Mouse (Mus musculus) Patski (cell line): Measurements from ENCODE around the gene Hcn2. TPM values are rescaled to one million over a fixed set of nuclear protein-coding genes. Genes with fewer than 3 reads are reported as not detected.
"Not testable (repeated sequence)": the region's sequence is repeated elsewhere in the genome, so short reads cannot be mapped to it uniquely, and the experiment has no call there.

Experiments used
- ATAC-seq: fragments of 100-300 bp; one replicate; pipeline ENCODE4 v1.8.0; 2021
- CTCF ChIA-PET: fragments of 350-600 bp; sonication (Branson Sonifier 250); formaldehyde crosslinking; loops from one replicate; lab custom pipeline; 2022; ENCODE audit warnings: inconsistent platforms; lab: Charles Lee
- POLR2A ChIA-PET: fragments of 350-600 bp; sonication (Branson Sonifier 250); formaldehyde crosslinking; loops from one replicate; lab custom pipeline; 2022; ENCODE audit warnings: antibody characterized with exemption, inconsistent platforms; lab: Charles Lee
- DNase-seq: peaks from one replicate; pipeline ENCODE4 v3.0.0-alpha.2; 2011; ENCODE audit warnings: low read depth, low spot score
- H3K27me3 ChIP-seq: fragments of 371-371 bp; one replicate; pipeline ENCODE4 v1.5.1; 2021
- CTCF ChIP-seq: fragments of 100-300 bp; IDR thresholded peaks from one replicate; pipeline ENCODE4 v1.5.1; 2021
- in situ Hi-C: fragments of 300-500 bp; cut with MboI; formaldehyde crosslinking; loops from 3 replicates; pipeline ENCODE4 v1.11.1; 2018; ENCODE audit warnings: low pct_unique_long_range_greater_than_20kb, mixed read lengths
- polyA plus RNA-seq: library from polyadenylated mRNA; unstranded; gene quantifications from one replicate; pipeline ENCODE4 v1.2.3, GENCODE M21; 2021

Hcn2 gene
- polyA plus RNA-seq, 1 experiment from 2014 or later: 15.4 TPM

GRCm38 (mm10) chr10:79754856-79755516 is 38.6 kb downstream of the Hcn2 start, which contains the start of gene Fgf22:
Gene Fgf22, plus strand, starts transcription at chr10:79755076.
- no peaks in the 10 kb centered on the region for H3K27me3 ChIP-seq
- DNase-seq (no peak), ATAC-seq (no peak)
- in situ Hi-C loops: no loop called here
- TF ChIP-seq CTCF: no peak
- POLR2A ChIA-PET: no interaction called here
- CTCF ChIA-PET: no interaction called here

GRCm38 (mm10) chr10:79755854-79756253 is 39.4 kb downstream of the Hcn2 start:
- in situ Hi-C loops: no loop called here
- ATAC-seq (no peak), DNase-seq (no peak)
- ChIA-PET POLR2A (interaction anchor here (1.0 kb wide), 1 partner anchor 11 kb away, joined by 3 read pairs; the partner anchor contains the start of gene Rnf126), CTCF (no interaction called here)
- no peak for TF ChIP-seq CTCF
- no peaks in the 10 kb centered on the region for H3K27me3 ChIP-seq

- ChIA-PET CTCF (no interaction called here), POLR2A (interaction anchor here (1.0 kb wide), 1 partner anchor 10 kb away, joined by 3 read pairs; the partner anchor contains the start of gene Rnf126)
- ATAC-seq: no peak
Measured at GRCm38 (mm10) chr10:79756660-79757059, 40.2 kb downstream of the Hcn2 start.

GRCm38 (mm10) chr10:79759675-79760074 is 43.2 kb downstream of the Hcn2 start:
- POLR2A ChIA-PET: interaction anchor here (2.2 kb wide), 1 partner anchor 11 kb away, joined by 10 read pairs; no protein-coding TSS in a partner anchor
- H3K27me3 ChIP-seq, in situ Hi-C loops, CTCF ChIA-PET, DNase-seq, ATAC-seq: not testable (repeated sequence)

More at GRCm38 (mm10) chr10:79756660-79757059, 40.2 kb downstream of the Hcn2 start:
- in situ Hi-C loops: no loop called here
- DNase-seq: no peak
- no peaks in the 10 kb centered on the region for H3K27me3 ChIP-seq
- TF ChIP-seq CTCF: no peak

GRCm38 (mm10) chr10:79760603-79761143 is 44.2 kb downstream of the Hcn2 start:
- no peak for TF ChIP-seq CTCF
- DNase-seq: no peak
- CTCF ChIA-PET: interaction anchor here (2.2 kb wide), 1 partner anchor 12 kb away, joined by 7 read pairs; no protein-coding TSS in a partner anchor
- no peaks in the 10 kb centered on the region for H3K27me3 ChIP-seq
- POLR2A ChIA-PET: interaction anchor here (0.6 kb wide), 1 partner anchor 35 kb away, joined by 5 read pairs; no protein-coding TSS in a partner anchor
- ATAC-seq: no peak
- in situ Hi-C loops: no loop called here

GRCm38 (mm10) chr10:79762875-79763274 is 46.4 kb downstream of the Hcn2 start:
- ChIA-PET CTCF (no interaction called here), POLR2A (no interaction called here)
- no peak for TF ChIP-seq CTCF
- no peaks in the 10 kb centered on the region for H3K27me3 ChIP-seq
- in situ Hi-C loops: no loop called here
- ATAC-seq (no peak), DNase-seq (no peak)

- ChIA-PET POLR2A (interaction anchor here (1.2 kb wide), 1 partner anchor 49 kb away, joined by 3 read pairs; no protein-coding TSS in a partner anchor), CTCF (interaction anchor here (0.9 kb wide), 1 partner anchor 15 kb away, joined by 3 read pairs; no protein-coding TSS in a partner anchor)
- ATAC-seq (no peak), DNase-seq (no peak)
- TF ChIP-seq CTCF: no peak
- in situ Hi-C loops: no loop called here
- no peaks in the 10 kb centered on the region for H3K27me3 ChIP-seq
Measured at GRCm38 (mm10) chr10:79764234-79764633, 47.8 kb downstream of the Hcn2 start.

- in situ Hi-C loops: no loop called here
- ATAC-seq (no peak), DNase-seq (no peak)
- no peaks in the 10 kb centered on the region for H3K27me3 ChIP-seq
- POLR2A ChIA-PET: interaction anchor here (0.6 to 1.2 kb wide), 2 partner anchors 17 to 51 kb away, joined by 3 read pairs; no protein-coding TSS in a partner anchor
- CTCF ChIA-PET: no interaction called here
- TF ChIP-seq CTCF: no peak
Measured at GRCm38 (mm10) chr10:79765228-79765745, 48.9 kb downstream of the Hcn2 start.

- in situ Hi-C loops: no loop called here
- ATAC-seq (no peak), DNase-seq (no peak)
- H3K27me3 ChIP-seq: no peaks in the 10 kb centered on the region
- ChIA-PET POLR2A (interaction anchor here (0.7 to 1.1 kb wide), 2 partner anchors 10 to 62 kb away, joined by 3 read pairs; no protein-coding TSS in a partner anchor), CTCF (interaction anchor here (1.0 kb wide), 1 partner anchor 14 kb away, joined by 4 read pairs; no protein-coding TSS in a partner anchor)
- no peak for TF ChIP-seq CTCF
Measured at GRCm38 (mm10) chr10:79766001-79766507, 49.6 kb downstream of the Hcn2 start.

- ChIA-PET CTCF (interaction anchor here (1.0 kb wide), 1 partner anchor 14 kb away, joined by 4 read pairs; no protein-coding TSS in a partner anchor), POLR2A (interaction anchor here (0.7 to 2.3 kb wide), 3 partner anchors 10 to 63 kb away, joined by 3 to 8 read pairs (median 3); no protein-coding TSS in a partner anchor)
- peak; percentile 83 for ATAC-seq
- peak; percentile 96 for DNase-seq
- no peaks in the 10 kb centered on the region for H3K27me3 ChIP-seq
- in situ Hi-C loops: no loop called here
- no peak for TF ChIP-seq CTCF
Measured at GRCm38 (mm10) chr10:79766508-79767325, 50.3 kb downstream of the Hcn2 start, which contains the start of gene Rnf126. Gene Rnf126, minus strand, starts transcription at chr10:79766952.
